17 mouse cellular contexts compared by ENCODE assay signal in genomic region chr14:86749425-86749824, GRCm38 (mm10).
DNase-seq lines count a peak whose midpoint lies in the region; ATAC-seq and TF ChIP-seq lines count a peak whose summit lies in the region.
"Had no signal": no experiment of that assay in that cellular context is flagged by ENCODE, and none has a peak within 500 bp of the region (broad histone marks: within the 10 kb centered on the region; RNA-seq: fewer than 3 reads in every experiment).

No protein-coding gene starts in this region.

- H3K9me3 ChIP-seq in forebrain, embryonic 11.5 days (ENCODE audit: control insufficient read depth, low read length): no peaks in the 10 kb centered on the region
- H3K9me3 ChIP-seq in hindbrain, embryonic 10.5 days: no peaks in the 10 kb centered on the region
- no peaks in the 10 kb centered on the region for H3K9me3 ChIP-seq in midbrain, embryonic 11.5 days (ENCODE audit: control insufficient read depth, low read length)
- no peaks in the 10 kb centered on the region for H3K9me3 ChIP-seq in liver, embryonic 11.5 days (ENCODE audit: control insufficient read depth, low read length)
- H3K9me3 ChIP-seq: heart, embryonic 10.5 days; lung, embryonic 15.5 days; megakaryocyte, embryonic 14.5 days had no signal

- no peak for DNase-seq in forebrain, embryonic 11.5 days (ENCODE audit: low spot score)
- DNase-seq in hindbrain, embryonic 10.5 days (ENCODE audit: low spot score): no peak
- DNase-seq in midbrain, embryonic 11.5 days (ENCODE audit: low spot score, missing footprints): no peak
- no peak for DNase-seq in gastrocnemius, adult 8-10 months (ENCODE audit: low spot score in 2 of 2)
- no peak for DNase-seq in liver, embryonic 11.5 days (ENCODE audit: low spot score)
- no peak for DNase-seq in cerebellum, postnatal 25 days
- DNase-seq: cerebellum, adult 11 months; kidney, adult 8-10 months; kidney, postnatal 4 days; liver had no signal

- no peak for TF ChIP-seq POLR2A in olfactory bulb, adult 2 months (IDR thresholded peaks at IDR 0.05; ENCODE audit: insufficient read depth, low read depth, low read length)

- WGBS in forebrain, embryonic 11.5 days: 62% methylated on average over 4 of the region's 4 CpGs
- WGBS in hindbrain, embryonic 10.5 days: 70% methylated on average over 4 of the region's 4 CpGs
- WGBS in midbrain, embryonic 11.5 days: 52% methylated on average over 4 of the region's 4 CpGs
- WGBS in olfactory bulb, adult 2 months: 48% methylated on average over 4 of the region's 4 CpGs
- WGBS in liver, embryonic 11.5 days: 84% methylated on average over 4 of the region's 4 CpGs

- no peak overlapping the region for H3K4me2 ChIP-seq in forebrain, embryonic 11.5 days (ENCODE audit: low read depth, low read length, severe bottlenecking)
- H3K4me2 ChIP-seq in midbrain, embryonic 11.5 days: no peak overlapping the region; the same call in 1 of the 2 replicates
- H3K4me2 ChIP-seq in liver, embryonic 11.5 days: no peak overlapping the region
- H3K4me2 ChIP-seq: lung, embryonic 15.5 days had no signal

- ATAC-seq in forebrain, embryonic 11.5 days (replicated peaks; ENCODE audit: low FRiP score): peak; percentile 45; the same call in 1 of the 2 replicates
- ATAC-seq in midbrain, embryonic 11.5 days (ENCODE audit: low FRiP score): peak; percentile 31
- no peak for ATAC-seq in liver, embryonic 11.5 days (replicated peaks; ENCODE audit: low FRiP score)
- ATAC-seq: activated CD4-positive, CD25-positive, alpha-beta regulatory T cell, adult 4 months had no signal

- H3K9ac ChIP-seq in forebrain, embryonic 11.5 days (ENCODE audit: low read length): no peak overlapping the region
- H3K9ac ChIP-seq in midbrain, embryonic 11.5 days (ENCODE audit: low read length): no peak overlapping the region
- H3K9ac ChIP-seq in liver, embryonic 11.5 days (ENCODE audit: low read depth, low read length): no peak overlapping the region
- H3K9ac ChIP-seq: lung, embryonic 15.5 days had no signal

- H3K27ac ChIP-seq in forebrain, embryonic 11.5 days (ENCODE audit: low read depth, low read length): 0 out of 2 replicates have a peak overlapping the region, but pooled peaks have one; percentile 25
- peak overlapping the region; percentile 66; the same call in 1 of the 2 replicates for H3K27ac ChIP-seq in hindbrain, embryonic 10.5 days
- no peak overlapping the region for H3K27ac ChIP-seq in midbrain, embryonic 11.5 days (ENCODE audit: low read depth, low read length)
- peak overlapping the region; percentile 33; the same call in 1 of the 2 replicates for H3K27ac ChIP-seq in olfactory bulb, adult 2 months (ENCODE audit: insufficient read depth, low read depth, low read length)
- no peak overlapping the region for H3K27ac ChIP-seq in liver, embryonic 11.5 days (ENCODE audit: low read depth, low read length)
- H3K27ac ChIP-seq: lung, embryonic 15.5 days had no signal

- no peak for TF ChIP-seq CTCF in olfactory bulb, adult 2 months (IDR thresholded peaks at IDR 0.05; ENCODE audit: insufficient read depth, low read depth, low read length)

- no peaks in the 10 kb centered on the region for H3K27me3 ChIP-seq in forebrain, embryonic 11.5 days (ENCODE audit: control insufficient read depth, insufficient read depth, low read length)
- no peaks in the 10 kb centered on the region for H3K27me3 ChIP-seq in hindbrain, embryonic 10.5 days (ENCODE audit: insufficient read depth, poor library complexity, severe bottlenecking)
- no peaks in the 10 kb centered on the region for H3K27me3 ChIP-seq in midbrain, embryonic 11.5 days (ENCODE audit: control insufficient read depth, insufficient read depth, low read length)
- H3K27me3 ChIP-seq in liver, embryonic 11.5 days (replicated peaks; ENCODE audit: control insufficient read depth, insufficient read depth, low read length): no peaks in the 10 kb centered on the region
- H3K27me3 ChIP-seq: CH12.LX; lung, embryonic 15.5 days; megakaryocyte, embryonic 14.5 days had no signal

- peaks cover 5% of the 10 kb centered on the region for H3K4me1 ChIP-seq in forebrain, embryonic 11.5 days (replicated peaks; ENCODE audit: control insufficient read depth, insufficient read depth, low read length)
- H3K4me1 ChIP-seq in hindbrain, embryonic 10.5 days (replicated peaks): peaks cover 32% of the 10 kb centered on the region
- H3K4me1 ChIP-seq in midbrain, embryonic 11.5 days (ENCODE audit: control insufficient read depth, insufficient read depth, low read length): peaks cover 13% of the 10 kb centered on the region; the same call in 1 of the 2 replicates
- H3K4me1 ChIP-seq in olfactory bulb, adult 2 months (ENCODE audit: control insufficient read depth, insufficient read depth, low read length): peaks cover 3% of the 10 kb centered on the region; the same call in 1 of the 2 replicates
- H3K4me1 ChIP-seq in liver, embryonic 11.5 days (replicated peaks; ENCODE audit: control insufficient read depth, insufficient read depth, low read length): no peaks in the 10 kb centered on the region
- H3K4me1 ChIP-seq: lung, embryonic 15.5 days had no signal

- no peak overlapping the region for H3K4me3 ChIP-seq in forebrain, embryonic 11.5 days (ENCODE audit: low read depth, low read length)
- no peak overlapping the region for H3K4me3 ChIP-seq in hindbrain, embryonic 10.5 days
- no peak overlapping the region for H3K4me3 ChIP-seq in midbrain, embryonic 11.5 days (ENCODE audit: low read depth, low read length)
- H3K4me3 ChIP-seq in olfactory bulb, adult 2 months (ENCODE audit: insufficient read depth, low read depth, low read length): no peak overlapping the region
- H3K4me3 ChIP-seq in liver, embryonic 11.5 days (ENCODE audit: low read depth, low read length): no peak overlapping the region
- H3K4me3 ChIP-seq: erythroblast, embryonic 14.5 days; lung, embryonic 15.5 days; megakaryocyte, embryonic 14.5 days had no signal

- H3K36me3 ChIP-seq in forebrain, embryonic 11.5 days (ENCODE audit: control insufficient read depth, insufficient read depth, low read length): no peaks in the 10 kb centered on the region
- H3K36me3 ChIP-seq in hindbrain, embryonic 10.5 days: no peaks in the 10 kb centered on the region
- no peaks in the 10 kb centered on the region for H3K36me3 ChIP-seq in midbrain, embryonic 11.5 days (ENCODE audit: control insufficient read depth, insufficient read depth, low read length)
- H3K36me3 ChIP-seq in liver, embryonic 11.5 days (ENCODE audit: control insufficient read depth, insufficient read depth, low read length): no peaks in the 10 kb centered on the region
- H3K36me3 ChIP-seq: lung, embryonic 15.5 days had no signal

Comparison
In these comparisons a context has a peak if more than half of its experiments do, and no peak if none do; other contexts are left out.
1. H3K27ac ChIP-seq: peak in forebrain, embryonic 11.5 days (single experiment), hindbrain, embryonic 10.5 days (single experiment) and olfactory bulb, adult 2 months (single experiment); none in midbrain, embryonic 11.5 days (single experiment) and liver, embryonic 11.5 days (single experiment).